Mouse (Mus musculus): ENCODE measurements around the gene Eif3i. TPM values are rescaled to one million over a fixed set of nuclear protein-coding genes. Genes with fewer than 3 reads are reported as not detected.
A peak's percentile ranks its signal among the peaks of the same experiment; 100 is the strongest.

Eif3i gene
- total and polyA plus RNA-seq, 3 experiments: 446 to 753 (median 667) TPM

DNA sequence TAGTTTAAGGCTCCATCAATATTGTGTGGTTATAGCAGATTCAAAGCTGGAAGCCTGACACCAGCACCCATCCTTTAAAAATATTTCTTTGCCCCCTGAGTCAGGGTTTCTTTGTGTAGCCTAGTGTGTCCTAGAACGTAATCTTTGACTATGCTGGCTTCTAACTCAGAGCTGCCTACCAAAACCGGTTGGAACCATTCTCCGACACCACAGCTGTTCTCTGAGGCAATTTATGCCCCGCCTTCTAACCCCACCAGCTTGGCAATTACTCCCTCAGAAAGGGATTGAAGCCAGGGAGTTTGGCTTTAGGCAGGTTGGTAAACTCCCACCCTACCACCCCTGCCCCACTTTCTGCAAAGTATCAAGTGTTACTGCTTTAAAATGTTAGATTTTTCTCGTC, 41.3 kb upstream of the Eif3i start:
- no peak overlapping the region for H3K27ac ChIP-seq (ENCODE audit: insufficient read depth, low read depth)
- in situ Hi-C loops (cut with MboI; ENCODE audit: low pct_ligation_motif_present, low pct_unique_long_range_greater_than_20kb, low sequenced_read_pairs): no loop called here
- H3K4me1 ChIP-seq (ENCODE audit: control insufficient read depth in 1 of 2, insufficient read depth in 2 of 2): peaks cover 4 to 39% of the 10 kb centered on the region in 2 experiments
- H3K9me3 ChIP-seq (replicated peaks; ENCODE audit: low read length): no peaks in the 10 kb centered on the region
- TF ChIP-seq USF2 (conservative IDR thresholded peaks at IDR 0.05; ENCODE audit: low read depth, low read length): no peak
- no peak for TF ChIP-seq BHLHE40 (IDR thresholded peaks at IDR 0.05; ENCODE audit: low read depth, low read length)
- TF ChIP-seq MYC (IDR thresholded peaks at IDR 0.05; ENCODE audit: low read depth, low read length): no peak
- no peak for TF ChIP-seq ZC3H11A (IDR thresholded peaks at IDR 0.05; ENCODE audit: low read depth, low read length)
- peak overlapping the region; percentile 59; the same call in 1 of the 2 replicates for H3K4me2 ChIP-seq (ENCODE audit: insufficient read depth, low read depth, poor library complexity, severe bottlenecking)
- H3K27me3 ChIP-seq (replicated peaks): no peaks in the 10 kb centered on the region
- peak overlapping the region; percentile 76 for H3K9ac ChIP-seq (ENCODE audit: insufficient read depth, low read depth)
- dilution Hi-C loops (cut with MboI; ENCODE audit: extremely low pct_ligation_motif_present, extremely low pct_unique_long_range_greater_than_20kb, low sequenced_read_pairs): no loop called here
- H3K4me3 ChIP-seq (replicated peaks in 1 of 3; ENCODE audit: low read depth in 2 of 3, low read length in 2 of 3, poor library complexity in 1 of 3): peak overlapping the region in 2 of 3 experiments; percentile 61 to 62
- H3K79me2 ChIP-seq (replicated peaks; ENCODE audit: control insufficient read depth, extremely low read depth, insufficient read depth, poor library complexity, severe bottlenecking): peaks cover 25% of the 10 kb centered on the region
- H3K36me3 ChIP-seq (replicated peaks in 1 of 2; ENCODE audit: control insufficient read depth in 1 of 2, insufficient read depth in 1 of 2, low read length in 1 of 2): peaks cover 42 to 66% of the 10 kb centered on the region in 2 experiments
- DNase-seq (ENCODE audit: extremely low read depth): no peak

DNA sequence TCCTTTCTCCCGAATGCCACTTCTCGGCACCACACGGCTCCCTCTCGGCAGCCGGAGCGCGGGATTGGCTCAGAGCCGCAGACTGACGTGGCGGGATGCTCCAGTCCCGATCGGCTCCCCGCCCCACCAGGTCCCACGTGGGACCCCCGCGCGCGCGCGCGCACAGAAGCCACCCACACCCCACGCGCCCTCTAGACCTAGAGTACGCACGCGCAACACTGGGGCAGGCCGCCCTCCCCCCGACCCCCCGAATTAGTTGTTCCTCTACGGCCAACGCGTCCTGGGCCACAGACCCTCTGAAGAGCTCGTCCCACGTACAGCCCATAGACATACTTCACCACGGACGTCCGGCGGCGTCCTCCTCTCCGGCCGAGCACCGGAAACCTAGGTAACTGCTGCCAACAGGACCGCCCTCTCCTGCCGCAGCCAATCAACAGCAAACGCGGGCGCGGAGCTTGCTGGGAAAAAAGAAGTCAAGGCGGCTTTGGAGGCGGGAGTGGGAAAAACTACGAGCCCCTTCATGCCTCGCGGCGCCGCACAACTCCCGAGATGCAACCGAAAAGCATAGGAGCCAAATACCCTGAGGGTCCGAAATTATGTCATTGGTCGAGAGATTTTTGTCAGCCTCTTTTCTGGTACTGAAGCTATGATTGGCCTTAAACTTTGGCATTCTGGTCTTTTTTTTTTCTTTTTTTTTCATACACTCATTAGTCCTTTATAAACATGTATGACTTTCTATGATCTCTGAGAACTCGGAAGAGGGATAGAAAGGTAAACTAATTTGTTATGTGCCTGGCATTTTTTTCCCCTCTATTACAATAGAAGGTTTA, 40.4 kb upstream of the Eif3i start, which contains the start of gene Txlna:
Txlna (minus strand) TSS at position 428 of the 830 bp plus-strand sequence.
- Histone ChIP-seq H3K4me3 (replicated peaks in 1 of 3; ENCODE audit: low read depth in 2 of 3, low read length in 2 of 3, poor library complexity in 1 of 3) (peak within 1 kb of the TSS; percentile 61 to 83 (median 76)), H3K36me3 (replicated peaks in 1 of 2; ENCODE audit: control insufficient read depth in 1 of 2, insufficient read depth in 1 of 2, low read length in 1 of 2) (peaks cover 43 to 66% of the 10 kb centered on the region in 2 experiments), H3K27me3 (replicated peaks) (no peaks in the 10 kb centered on the region), H3K4me2 (ENCODE audit: insufficient read depth, low read depth, poor library complexity, severe bottlenecking) (peak within 1 kb of the TSS; percentile 90), H3K9me3 (replicated peaks; ENCODE audit: low read length) (no peaks in the 10 kb centered on the region), H3K9ac (ENCODE audit: insufficient read depth, low read depth) (peak within 1 kb of the TSS; percentile 95), H3K4me1 (ENCODE audit: control insufficient read depth in 1 of 2, insufficient read depth in 2 of 2) (peaks cover 4 to 39% of the 10 kb centered on the region in 2 experiments), H3K79me2 (replicated peaks; ENCODE audit: control insufficient read depth, extremely low read depth, insufficient read depth, poor library complexity, severe bottlenecking) (peaks cover 28% of the 10 kb centered on the region), H3K27ac (ENCODE audit: insufficient read depth, low read depth) (peak within 1 kb of the TSS; percentile 78)
- peak; percentile 98 for DNase-seq (ENCODE audit: extremely low read depth)
- dilution Hi-C loops (cut with MboI; ENCODE audit: extremely low pct_ligation_motif_present, extremely low pct_unique_long_range_greater_than_20kb, low sequenced_read_pairs): no loop called here
- in situ Hi-C loops (cut with MboI; ENCODE audit: low pct_ligation_motif_present, low pct_unique_long_range_greater_than_20kb, low sequenced_read_pairs): no loop called here
- TF ChIP-seq POLR2A (IDR thresholded peaks at IDR 0.05; ENCODE audit: low read depth, low read length): peak; percentile 98
- no peak for TF ChIP-seq MYC (IDR thresholded peaks at IDR 0.05; ENCODE audit: low read depth, low read length)
- TF ChIP-seq ZMIZ1 (IDR thresholded peaks at IDR 0.05; ENCODE audit: low read depth, low read length): peak; percentile 81
- peak; percentile 94 for TF ChIP-seq ZNF384 (IDR thresholded peaks at IDR 0.05; ENCODE audit: low read depth, low read length)
- peak; percentile 97 for TF ChIP-seq HCFC1 (IDR thresholded peaks at IDR 0.05; ENCODE audit: low read depth, low read length)
- TF ChIP-seq MAFK (IDR thresholded peaks at IDR 0.05; ENCODE audit: insufficient replicate concordance, low read length): no peak
- TF ChIP-seq USF2 (conservative IDR thresholded peaks at IDR 0.05; ENCODE audit: low read depth, low read length): no peak
- TF ChIP-seq MAX (IDR thresholded peaks at IDR 0.05; ENCODE audit: low read length): peak; percentile 73
- TF ChIP-seq IRF4 (IDR thresholded peaks at IDR 0.05; ENCODE audit: low read depth, low read length): 0 out of 2 replicates have a peak, but pooled peaks have one; percentile 15
- no peak for TF ChIP-seq SMC3 (IDR thresholded peaks at IDR 0.05; ENCODE audit: low read depth, low read length)
- peak; percentile 34; the same call in 1 of the 2 replicates for TF ChIP-seq ETS1 (conservative IDR thresholded peaks at IDR 0.05; ENCODE audit: low read depth, low read length)
- TF ChIP-seq E2F4 (IDR thresholded peaks at IDR 0.05; ENCODE audit: insufficient replicate concordance, low read depth, low read length): no peak; the same call in 1 of the 2 replicates
- no peak for TF ChIP-seq JUN (IDR thresholded peaks at IDR 0.05; ENCODE audit: insufficient read depth, low read depth, low read length)
- 0 out of 2 replicates have a peak, but pooled peaks have one; percentile 77 for TF ChIP-seq CHD1 (IDR thresholded peaks at IDR 0.05; ENCODE audit: low read depth, low read length)
- TF ChIP-seq NRF1 (IDR thresholded peaks at IDR 0.05; ENCODE audit: low read depth, low read length): peak; percentile 86
- peak; percentile 68 for TF ChIP-seq USF1 (IDR thresholded peaks at IDR 0.05; ENCODE audit: low read depth, low read length)
- TF ChIP-seq CHD2 (IDR thresholded peaks at IDR 0.05; ENCODE audit: low read length): peak; percentile 19; the same call in 1 of the 2 replicates
- TF ChIP-seq BHLHE40 (IDR thresholded peaks at IDR 0.05; ENCODE audit: low read depth, low read length): peak; percentile 46; the same call in 1 of the 2 replicates
- no peak for TF ChIP-seq RCOR1 (conservative IDR thresholded peaks at IDR 0.05; ENCODE audit: low read depth, low read length)
- peak; percentile 68 for TF ChIP-seq TCF12 (IDR thresholded peaks at IDR 0.05; ENCODE audit: low read depth, low read length)
- peak; percentile 96 for TF ChIP-seq NELFE (IDR thresholded peaks at IDR 0.05; ENCODE audit: low read depth, low read length)
- TF ChIP-seq JUND (conservative IDR thresholded peaks at IDR 0.05; ENCODE audit: low read depth, low read length): 0 out of 2 replicates have a peak, but pooled peaks have one; percentile 7
- 0 out of 2 replicates have a peak, but pooled peaks have one; percentile 44 for TF ChIP-seq MEF2A (IDR thresholded peaks at IDR 0.05; ENCODE audit: borderline replicate concordance, low read depth, low read length)
- TF ChIP-seq MXI1 (IDR thresholded peaks at IDR 0.05; ENCODE audit: low read depth, low read length): peak; percentile 94
- peak; percentile 72 for TF ChIP-seq SIN3A (IDR thresholded peaks at IDR 0.05; ENCODE audit: low read length)
- TF ChIP-seq PAX5 (IDR thresholded peaks at IDR 0.05; ENCODE audit: low read length): no peak
- TF ChIP-seq UBTF (IDR thresholded peaks at IDR 0.05; ENCODE audit: low read depth, low read length): no peak
- TF ChIP-seq ZC3H11A (IDR thresholded peaks at IDR 0.05; ENCODE audit: low read depth, low read length): no peak
- no peak for TF ChIP-seq EP300 (IDR thresholded peaks at IDR 0.05; ENCODE audit: low read length)
- TF ChIP-seq POLR2AphosphoS2 (IDR thresholded peaks at IDR 0.05; ENCODE audit: low read depth, low read length): peak; percentile 86

All from CH12.LX (cell line).